ENCODE assay signal across 16 mouse cellular contexts in genomic region chr16:85096396-85096795, GRCm38 (mm10).
DNase-seq lines count a peak whose midpoint lies in the region; ATAC-seq and TF ChIP-seq lines count a peak whose summit lies in the region.
"Had no signal": no experiment of that assay in that cellular context is flagged by ENCODE, and none has a peak within 500 bp of the region (broad histone marks: within the 10 kb centered on the region; RNA-seq: fewer than 3 reads in every experiment).

No protein-coding gene starts in this region.

- no peak overlapping the region for H3K4me3 ChIP-seq in midbrain, embryonic 12.5 days
- H3K4me3 ChIP-seq in kidney, adult 2 months (ENCODE audit: insufficient read depth, low read depth, low read length): no peak overlapping the region
- H3K4me3 ChIP-seq: embryonic facial prominence, embryonic 13.5 days; heart, embryonic 13.5 days; left cerebral cortex, adult 2 months; liver, embryonic 13.5 days had no signal

- DNase-seq in cerebellum, adult 11-12 months: peak; percentile 60
- DNase-seq in cerebellum, adult 11 months: no peak
- DNase-seq in brain, adult 2 months (ENCODE audit: low read depth, low spot score): peak; percentile 93
- DNase-seq in cerebellum, postnatal 25 days: peak; percentile 51 to 58
- no peak for DNase-seq in kidney, adult 2 months
- no peak for DNase-seq in layer of hippocampus, postnatal 36 days
- no peak for DNase-seq in heart, postnatal 25 days (ENCODE audit: low spot score)
- DNase-seq: gastrocnemius, postnatal 36 days; kidney, adult 9 months; liver, embryonic 13.5 days; thymus, adult 2 months had no signal

- H3K9me3 ChIP-seq in midbrain, embryonic 12.5 days: no peaks in the 10 kb centered on the region
- H3K9me3 ChIP-seq: embryonic facial prominence, embryonic 13.5 days; heart, embryonic 13.5 days; liver, embryonic 13.5 days had no signal

- ATAC-seq in midbrain, embryonic 12.5 days (ENCODE audit: low FRiP score, low read depth): peak; percentile 38

- 34% methylated on average over 6 of the region's 6 CpGs for WGBS in midbrain, embryonic 12.5 days
- 84% methylated on average over 6 of the region's 6 CpGs for WGBS in kidney, adult 2 months

- no peak overlapping the region for H3K4me2 ChIP-seq in midbrain, embryonic 12.5 days (replicated peaks)
- H3K4me2 ChIP-seq: embryonic facial prominence, embryonic 13.5 days; heart, embryonic 13.5 days; liver, embryonic 13.5 days had no signal

- no peaks in the 10 kb centered on the region for H3K27me3 ChIP-seq in midbrain, embryonic 12.5 days
- H3K27me3 ChIP-seq in kidney, adult 2 months (replicated peaks; ENCODE audit: control insufficient read depth, insufficient read depth, low read length): no peaks in the 10 kb centered on the region
- H3K27me3 ChIP-seq: CH12.LX; embryonic facial prominence, embryonic 13.5 days; heart, embryonic 13.5 days; liver, embryonic 13.5 days had no signal

- no peak for TF ChIP-seq CTCF in kidney, adult 2 months (conservative IDR thresholded peaks at IDR 0.05; ENCODE audit: insufficient read depth, insufficient read length, low read depth, low read length)

- H3K36me3 ChIP-seq in midbrain, embryonic 12.5 days: no peaks in the 10 kb centered on the region
- peaks cover 1% of the 10 kb centered on the region; the same call in 1 of the 2 replicates for H3K36me3 ChIP-seq in kidney, adult 2 months (ENCODE audit: control insufficient read depth, insufficient read depth, low read length)
- H3K36me3 ChIP-seq: liver, embryonic 13.5 days had no signal

- TF ChIP-seq POLR2A in kidney, adult 2 months (IDR thresholded peaks at IDR 0.05; ENCODE audit: low read depth, low read length): no peak

- intact Hi-C loops in heart, postnatal 25 days (cut with DNase I): no loop called here

- 0 out of 2 replicates have a peak overlapping the region, but pooled peaks have one; percentile 39 for H3K27ac ChIP-seq in midbrain, embryonic 12.5 days (replicated peaks)
- H3K27ac ChIP-seq in kidney, adult 2 months (ENCODE audit: insufficient read depth, low read depth, low read length): no peak overlapping the region
- H3K27ac ChIP-seq: embryonic facial prominence, embryonic 13.5 days; heart, embryonic 13.5 days; left cerebral cortex, adult 2 months; liver, embryonic 13.5 days had no signal

- H3K9ac ChIP-seq in midbrain, embryonic 12.5 days (replicated peaks): no peak overlapping the region
- H3K9ac ChIP-seq: embryonic facial prominence, embryonic 13.5 days; heart, embryonic 13.5 days; liver, embryonic 13.5 days had no signal

- peaks cover 38% of the 10 kb centered on the region for H3K4me1 ChIP-seq in midbrain, embryonic 12.5 days
- peaks cover 24% of the 10 kb centered on the region for H3K4me1 ChIP-seq in kidney, adult 2 months (ENCODE audit: control insufficient read depth, insufficient read depth, low read length)
- H3K4me1 ChIP-seq: liver, embryonic 13.5 days had no signal

Comparison
In these comparisons a context has a peak if more than half of its experiments do, and no peak if none do; other contexts are left out.
1. DNase-seq: peak in cerebellum, adult 11-12 months (single experiment), brain, adult 2 months (single experiment) and cerebellum, postnatal 25 days (2 of 2); none in cerebellum, adult 11 months (single experiment), kidney, adult 2 months (single experiment), layer of hippocampus, postnatal 36 days (0 of 2) and heart, postnatal 25 days (single experiment).